Mouse (Mus musculus): ENCODE measurements around the gene Fpr3. TPM values are rescaled to one million over a fixed set of nuclear protein-coding genes. Genes with fewer than 3 reads are reported as not detected.
"Not testable (repeated sequence)": the region's sequence is repeated elsewhere in the genome, so short reads cannot be mapped to it uniquely, and the experiment has no call there.

The Fpr3 gene
- polyA plus RNA-seq (2015; fragmentation: Nextera tagmentation; extraction: Ambion mirVana): not detected in 2 replicates

DNA sequence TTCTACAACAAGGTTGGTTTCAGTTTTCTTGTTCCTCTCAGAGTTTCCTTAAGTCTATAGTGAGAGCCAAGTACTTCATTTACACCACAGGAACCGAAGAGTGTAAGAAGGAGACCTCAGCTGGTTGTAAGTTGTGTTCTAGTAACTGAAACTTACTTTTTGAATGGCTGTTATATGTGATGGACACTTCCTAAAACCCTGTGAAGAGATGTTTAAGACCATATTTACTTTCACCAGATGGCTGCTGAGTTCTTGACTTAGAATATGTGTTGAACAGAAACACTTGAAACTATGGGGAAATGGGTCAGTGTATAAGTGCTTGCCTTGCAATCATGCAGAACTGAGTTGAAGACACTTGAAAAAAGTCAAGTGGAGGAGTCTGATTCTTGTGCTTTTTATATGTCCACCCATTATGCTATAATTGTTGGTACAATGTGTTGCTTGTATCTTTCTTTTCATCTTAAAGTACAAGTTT lies at the start of gene Fpr3, which contains the start of gene Fpr2:
Fpr3 (plus strand) TSS at position 79 of the 475 bp plus-strand sequence.
Fpr2 (plus strand) TSS at position 51 of the 475 bp plus-strand sequence.
- Histone ChIP-seq H3K36me3 (no peaks in the 10 kb centered on the region), H3K4me1 (replicated peaks) (no peaks in the 10 kb centered on the region), H3K9ac (replicated peaks) (no peak within 1 kb of the TSS), H3K4me3 (replicated peaks) (no peak within 1 kb of the TSS), H3K27ac (no peak within 1 kb of the TSS), H3K4me2 (replicated peaks) (no peak within 1 kb of the TSS), H3K9me3 (no peaks in the 10 kb centered on the region), H3K27me3 (no peaks in the 10 kb centered on the region)
- 62% methylated on average over 1 of the region's 1 CpGs for WGBS
- no peak for ATAC-seq

DNA sequence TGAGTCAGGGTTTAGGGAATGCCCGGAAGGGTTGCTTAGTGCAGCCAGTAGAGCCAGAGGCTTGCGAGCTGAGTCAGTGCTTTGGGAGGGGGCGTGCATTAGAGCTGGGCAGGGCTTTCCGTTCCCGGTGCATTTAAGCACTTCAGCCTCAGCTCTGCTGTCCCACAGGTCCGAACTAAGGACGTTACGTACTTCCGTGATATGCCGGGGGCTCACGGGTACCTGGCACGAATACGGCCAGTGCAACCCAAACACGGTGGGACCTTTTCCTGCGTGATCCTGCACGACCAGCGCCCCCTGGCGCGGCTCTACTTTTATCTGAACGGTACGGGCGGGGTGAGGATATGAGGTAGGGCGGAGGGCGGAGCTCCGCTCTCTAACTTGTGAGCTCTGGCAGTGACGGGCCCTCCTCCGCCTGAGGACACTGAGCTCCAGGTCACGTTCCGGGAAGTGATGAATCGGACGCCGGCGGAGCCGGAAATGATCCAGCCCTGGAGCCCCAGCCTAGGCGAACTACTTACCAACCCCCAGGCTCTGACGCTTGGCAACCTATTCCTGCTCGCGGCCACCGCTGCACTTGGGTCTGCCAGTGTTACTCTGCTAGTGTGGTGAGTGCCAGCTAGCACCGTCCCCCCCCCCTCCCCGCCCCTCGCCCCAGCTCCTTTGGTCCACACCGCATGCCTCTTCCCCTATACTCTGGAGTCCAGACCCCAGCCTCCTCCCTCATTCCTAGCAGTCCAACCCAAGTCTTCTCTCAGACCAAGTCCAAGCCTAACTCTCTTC lies 49.5 kb upstream of the Fpr3 start:
- 1% methylated on average over 43 of the region's 43 CpGs for WGBS
- peaks cover 62% of the 10 kb centered on the region for H3K4me1 ChIP-seq (replicated peaks)

DNA sequence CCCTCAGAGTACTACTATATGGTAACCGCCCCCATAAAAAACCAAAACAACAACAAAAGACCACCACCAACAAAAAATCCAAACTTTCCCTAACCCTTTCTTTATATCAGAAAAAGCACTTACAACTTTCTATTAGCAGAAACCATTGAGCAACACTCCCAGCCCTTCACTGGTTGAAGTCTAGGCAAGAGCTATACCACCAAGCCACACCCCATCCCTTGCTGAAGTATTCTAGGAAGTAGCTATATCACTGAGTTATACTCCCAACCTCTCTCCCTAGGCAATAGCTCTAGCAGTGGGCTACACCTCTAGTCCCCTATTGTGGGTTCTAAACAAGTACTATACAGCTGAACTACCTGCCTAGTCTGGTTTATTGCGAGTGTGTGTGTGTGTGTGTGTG lies 48.4 kb upstream of the Fpr3 start:
- Histone ChIP-seq H3K9me3 (no peaks in the 10 kb centered on the region), H3K4me2 (replicated peaks) (no peak overlapping the region; the same call in 1 of the 2 replicates), H3K27ac (no peak overlapping the region), H3K9ac (replicated peaks) (no peak overlapping the region), H3K27me3 (no peaks in the 10 kb centered on the region), H3K4me1 (replicated peaks) (peaks cover 51% of the 10 kb centered on the region), H3K36me3 (peaks cover 35% of the 10 kb centered on the region), H3K4me3 (replicated peaks) (peak overlapping the region; percentile 46; the same call in 1 of the 2 replicates)
- no peak for ATAC-seq
- 99% methylated on average over 2 of the region's 2 CpGs for WGBS

More for the DNA sequence above, 49.5 kb upstream of the Fpr3 start:
- no peaks in the 10 kb centered on the region for H3K27me3 ChIP-seq
- H3K9me3 ChIP-seq: no peaks in the 10 kb centered on the region
- peaks cover 41% of the 10 kb centered on the region for H3K36me3 ChIP-seq
- H3K4me2 ChIP-seq (replicated peaks): peak overlapping the region; percentile 70
- H3K4me3 ChIP-seq (replicated peaks): peak overlapping the region; percentile 46
- H3K27ac ChIP-seq: peak overlapping the region; percentile 85
- peak overlapping the region; percentile 67 for H3K9ac ChIP-seq (replicated peaks)
- ATAC-seq: peak; percentile 98

DNA sequence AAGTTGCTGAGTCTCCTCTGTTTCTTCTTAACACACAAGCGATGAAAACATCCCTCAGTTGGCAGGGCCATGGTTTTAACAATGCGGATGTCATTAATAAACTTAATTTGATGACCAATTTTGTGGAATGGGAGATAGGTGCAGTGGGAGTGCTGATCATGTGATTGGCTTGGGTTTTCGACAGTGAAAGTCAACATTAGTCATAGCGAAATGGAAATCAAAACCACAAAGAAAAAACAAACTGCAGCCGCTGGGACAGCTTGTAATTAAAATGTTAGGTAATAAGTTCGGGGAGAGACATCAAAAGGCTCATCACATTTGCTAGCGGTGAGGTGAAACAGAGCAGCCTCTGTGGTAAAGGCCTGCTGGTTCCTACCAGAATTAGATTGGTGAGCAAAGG lies 46.9 kb upstream of the Fpr3 start:
- peaks cover 39% of the 10 kb centered on the region for H3K4me1 ChIP-seq (replicated peaks)
- WGBS: 94% methylated on average over 7 of the region's 7 CpGs
- no peak overlapping the region for H3K27ac ChIP-seq
- H3K4me2 ChIP-seq (replicated peaks): no peak overlapping the region
- peaks cover 28% of the 10 kb centered on the region for H3K36me3 ChIP-seq
- ATAC-seq: no peak
- H3K4me3 ChIP-seq (replicated peaks): no peak overlapping the region
- H3K27me3 ChIP-seq: no peaks in the 10 kb centered on the region
- no peak overlapping the region for H3K9ac ChIP-seq (replicated peaks)
- no peaks in the 10 kb centered on the region for H3K9me3 ChIP-seq

DNA sequence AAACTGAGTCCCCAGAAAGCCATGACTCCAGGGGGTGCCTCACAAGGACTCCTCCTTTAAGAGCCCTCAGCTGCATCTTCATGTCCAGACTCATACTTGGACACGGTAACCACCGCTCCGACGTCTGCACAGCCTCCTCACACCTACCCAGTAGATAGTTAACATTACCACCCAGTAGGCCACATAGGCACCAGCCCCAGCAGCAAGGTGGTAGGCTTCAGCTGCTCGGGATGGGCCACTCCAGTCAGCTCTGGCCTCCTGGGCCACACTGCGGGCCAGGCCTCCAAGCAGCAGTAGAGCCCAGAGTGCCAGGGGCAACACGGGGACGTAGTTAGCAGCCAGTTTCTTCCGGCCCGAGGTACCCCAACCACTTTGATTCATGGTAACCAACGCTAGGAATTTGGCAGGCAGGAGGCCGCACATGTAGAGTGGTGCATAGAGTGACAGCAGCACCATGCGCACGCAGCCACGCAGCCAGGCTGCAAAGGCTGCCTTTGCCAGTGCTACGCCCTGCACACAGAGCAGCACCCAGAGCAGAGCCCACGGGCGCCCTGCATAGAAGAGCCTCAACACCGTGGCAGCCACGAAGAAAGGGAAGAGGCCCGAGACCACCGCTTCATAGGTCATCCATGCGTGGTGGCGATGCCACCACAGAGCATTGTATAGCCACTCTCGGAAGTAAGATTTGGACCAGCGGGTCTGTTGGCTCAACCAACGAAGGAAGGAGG lies 44.0 kb upstream of the Fpr3 start:
- WGBS: 81% methylated on average over 27 of the region's 27 CpGs
- peak; percentile 62 for ATAC-seq

DNA sequence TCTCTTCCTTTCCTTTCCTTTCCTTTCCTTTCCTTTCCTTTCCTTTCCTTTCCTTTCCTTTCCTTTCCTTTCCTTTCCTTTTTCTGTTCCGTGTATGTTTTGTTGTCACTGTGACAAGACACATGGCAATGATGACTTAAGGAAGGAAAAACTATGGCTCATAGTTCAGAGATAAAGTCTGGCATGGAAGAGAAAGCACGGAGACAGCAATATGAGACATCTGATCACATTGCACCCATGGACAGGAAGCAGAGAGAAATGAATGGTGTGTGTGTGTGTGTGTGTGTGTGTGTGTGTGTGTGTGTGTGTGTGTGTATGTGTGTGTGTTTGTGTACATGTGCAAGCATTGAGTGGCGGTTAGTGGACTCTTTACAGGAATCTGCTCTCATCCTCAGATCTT lies 43.0 kb upstream of the Fpr3 start:
- 89% methylated on average over 3 of the region's 3 CpGs for WGBS
- not testable (repeated sequence) for H3K27me3 ChIP-seq; H3K4me2 ChIP-seq (replicated peaks); ATAC-seq; H3K4me1 ChIP-seq (replicated peaks); H3K9ac ChIP-seq (replicated peaks); H3K9me3 ChIP-seq; H3K4me3 ChIP-seq (replicated peaks); H3K27ac ChIP-seq
- H3K36me3 ChIP-seq: peaks cover 15% of the 10 kb centered on the region; the same call in 1 of the 2 replicates

More for the DNA sequence above, 44.0 kb upstream of the Fpr3 start:
- Histone ChIP-seq H3K9ac (replicated peaks) (no peak overlapping the region), H3K27ac (no peak overlapping the region), H3K4me1 (replicated peaks) (peaks cover 10% of the 10 kb centered on the region), H3K27me3 (no peaks in the 10 kb centered on the region), H3K4me2 (replicated peaks) (no peak overlapping the region), H3K36me3 (peaks cover 18% of the 10 kb centered on the region), H3K9me3 (no peaks in the 10 kb centered on the region), H3K4me3 (replicated peaks) (no peak overlapping the region)

DNA sequence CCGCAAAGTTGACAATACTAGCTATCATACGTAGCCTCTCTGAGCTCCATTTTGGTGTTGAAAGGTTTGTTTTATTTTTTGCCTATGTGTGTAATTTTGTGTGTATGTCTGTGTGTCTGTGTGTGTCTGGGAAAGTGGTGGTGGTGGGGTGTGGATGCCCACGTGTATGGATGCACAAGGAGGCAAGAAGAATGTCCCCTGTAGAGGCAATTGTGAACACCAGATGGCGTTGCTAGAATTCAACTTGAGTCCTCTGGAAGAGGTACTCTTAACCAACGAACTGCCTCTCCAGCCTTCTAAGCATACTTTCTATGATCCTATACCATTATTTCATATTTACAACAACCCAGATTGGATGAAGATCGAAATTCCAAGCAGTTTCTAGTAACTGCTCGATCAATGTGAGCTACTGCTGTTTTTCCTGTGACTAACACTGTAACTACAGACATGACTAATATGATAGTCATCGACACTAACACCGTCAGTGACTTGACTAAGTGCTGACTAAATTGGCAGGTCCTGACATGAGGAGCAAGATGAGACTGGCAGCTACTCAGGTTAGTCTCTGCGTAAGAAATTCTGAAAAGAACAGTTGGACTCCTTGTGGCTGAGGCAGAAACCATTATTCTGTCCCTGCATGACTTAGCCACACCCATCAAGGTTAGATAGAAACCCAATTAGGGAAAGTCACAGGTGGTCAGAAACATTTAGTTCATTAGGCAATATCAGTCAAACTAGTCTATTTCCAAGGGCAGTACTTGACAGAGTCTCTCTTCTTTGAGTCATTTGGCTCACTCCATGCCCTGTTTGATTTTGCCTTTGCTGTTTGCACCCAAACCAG lies 42.2 kb upstream of the Fpr3 start:
- no peak overlapping the region for H3K4me3 ChIP-seq (replicated peaks)
- peaks cover 8% of the 10 kb centered on the region; the same call in 1 of the 2 replicates for H3K36me3 ChIP-seq
- no peaks in the 10 kb centered on the region for H3K9me3 ChIP-seq
- H3K27me3 ChIP-seq: peaks cover 11% of the 10 kb centered on the region; the same call in 1 of the 2 replicates
- no peak overlapping the region for H3K27ac ChIP-seq
- no peak overlapping the region for H3K4me2 ChIP-seq (replicated peaks)
- H3K4me1 ChIP-seq (replicated peaks): 0 out of 2 replicates have a peak, but pooled peaks cover 2% of the 10 kb centered on the region
- no peak overlapping the region for H3K9ac ChIP-seq (replicated peaks)
- ATAC-seq: no peak
- WGBS: 73% methylated on average over 10 of the region's 10 CpGs

DNA sequence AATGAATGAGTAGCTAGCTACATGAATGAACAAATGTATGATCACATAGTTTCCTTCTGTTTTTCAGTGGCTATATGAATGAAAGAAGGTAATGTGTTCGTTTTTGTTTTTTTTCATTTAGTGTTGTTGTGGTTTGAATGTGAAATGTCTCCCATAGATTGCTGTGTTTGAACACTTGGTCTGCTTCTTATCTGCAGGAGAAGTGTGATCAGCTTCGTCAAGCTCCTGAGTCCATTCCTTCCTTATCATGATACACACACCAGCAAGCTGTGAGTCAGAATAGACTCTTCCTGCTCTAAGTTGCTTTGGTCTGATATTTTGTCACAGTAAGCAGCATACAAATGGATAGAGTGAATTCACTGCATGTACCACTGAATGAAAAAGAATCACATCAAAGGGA lies 38.7 kb upstream of the Fpr3 start:
- Histone ChIP-seq H3K9ac (replicated peaks) (no peak overlapping the region), H3K4me2 (replicated peaks) (no peak overlapping the region), H3K4me3 (replicated peaks) (no peak overlapping the region), H3K9me3 (no peaks in the 10 kb centered on the region), H3K27ac (no peak overlapping the region), H3K36me3 (no peaks in the 10 kb centered on the region), H3K27me3 (peaks cover 12% of the 10 kb centered on the region; the same call in 1 of the 2 replicates), H3K4me1 (replicated peaks) (0 out of 2 replicates have a peak, but pooled peaks cover 3% of the 10 kb centered on the region)
- WGBS: 70% methylated on average over 2 of the region's 2 CpGs
- no peak for ATAC-seq

DNA sequence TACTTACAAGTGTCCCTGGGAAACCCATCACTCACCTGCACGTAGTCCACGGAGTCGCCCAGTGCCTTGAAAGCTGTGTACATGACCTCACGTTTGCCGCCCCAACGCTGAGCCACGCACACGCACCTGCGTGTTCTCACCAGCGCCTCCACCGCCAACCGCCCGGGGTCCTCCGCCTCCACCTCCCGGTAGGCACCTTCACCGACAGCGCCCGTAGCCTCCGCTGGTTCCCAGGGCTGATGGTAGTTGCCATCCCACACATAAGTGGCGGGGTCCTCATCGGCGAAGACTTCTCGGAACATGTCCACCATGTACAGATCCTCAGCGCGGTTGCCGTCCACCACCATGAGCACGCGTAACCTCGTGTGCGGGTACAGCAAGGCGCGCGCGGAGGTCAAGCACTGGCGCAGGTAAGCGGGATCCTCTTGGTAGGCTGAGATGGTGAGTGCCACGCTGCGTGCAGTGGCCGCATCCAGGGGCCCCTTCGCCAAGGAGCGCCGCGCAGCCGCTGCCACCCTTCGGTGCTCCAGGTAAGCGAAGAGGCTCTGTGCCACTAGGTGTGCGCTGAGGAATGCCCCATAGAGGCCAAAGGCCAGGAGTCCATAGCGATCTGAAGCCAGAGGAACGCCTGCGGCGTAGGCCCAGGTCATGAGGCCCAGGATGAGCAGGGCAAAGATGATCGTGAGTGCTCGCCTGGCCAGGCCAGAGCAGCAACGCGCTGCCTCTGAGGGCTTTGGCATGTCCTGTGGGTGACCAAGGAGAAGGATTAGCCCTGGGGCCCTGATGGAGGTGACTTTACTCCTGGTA lies 37.5 kb upstream of the Fpr3 start:
- H3K9me3 ChIP-seq: no peaks in the 10 kb centered on the region
- peaks cover 12% of the 10 kb centered on the region; the same call in 1 of the 2 replicates for H3K27me3 ChIP-seq
- H3K4me1 ChIP-seq (replicated peaks): 0 out of 2 replicates have a peak, but pooled peaks cover 3% of the 10 kb centered on the region
- no peak overlapping the region for H3K9ac ChIP-seq (replicated peaks)
- H3K4me2 ChIP-seq (replicated peaks): peak overlapping the region; percentile 45
- H3K4me3 ChIP-seq (replicated peaks): peak overlapping the region; percentile 20
- ATAC-seq: peak; percentile 51
- 19% methylated on average over 55 of the region's 55 CpGs for WGBS
- H3K36me3 ChIP-seq: no peaks in the 10 kb centered on the region
- no peak overlapping the region for H3K27ac ChIP-seq

DNA sequence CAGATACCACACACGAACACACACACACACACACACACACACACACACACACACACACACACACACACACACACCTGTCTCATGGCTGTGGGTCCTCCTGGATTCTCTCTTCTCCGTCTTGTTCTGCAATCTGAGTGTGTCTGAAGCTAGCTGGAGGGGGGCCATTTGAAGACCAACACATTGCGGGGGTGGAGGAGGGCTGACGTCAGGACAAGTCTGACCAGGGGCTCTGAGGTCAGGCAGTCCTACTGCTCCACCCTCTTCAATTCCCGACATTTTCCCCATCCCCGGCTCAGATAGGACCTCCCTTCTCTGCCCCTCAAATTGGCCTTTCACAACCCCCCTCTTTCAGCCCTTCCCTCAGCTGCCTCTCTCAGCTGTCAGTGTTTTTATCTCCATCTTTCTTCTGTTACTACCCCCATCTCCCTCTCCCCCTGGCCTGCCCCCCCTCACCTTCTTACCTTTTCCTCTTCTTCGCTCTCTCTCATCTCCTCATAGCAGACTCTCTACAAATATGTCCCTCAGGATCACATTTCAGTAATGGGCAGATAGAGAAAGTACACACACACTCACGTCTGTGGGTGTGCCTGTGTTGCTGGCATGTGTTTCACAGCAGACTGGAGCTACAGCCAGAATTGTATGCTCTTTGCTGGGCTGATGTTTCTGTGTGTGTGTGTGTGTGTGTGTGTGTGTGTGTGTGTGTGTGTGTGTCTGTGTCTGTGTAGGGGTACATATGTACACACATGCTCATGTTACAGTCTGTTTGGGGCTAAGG lies 32.4 kb upstream of the Fpr3 start, which contains the start of gene Has1:
Has1 (minus strand) TSS at position 142 of the 775 bp plus-strand sequence.
- Histone ChIP-seq H3K4me1 (replicated peaks) (0 out of 2 replicates have a peak, but pooled peaks cover 2% of the 10 kb centered on the region), H3K9ac (replicated peaks) (no peak within 1 kb of the TSS), H3K27ac (no peak within 1 kb of the TSS), H3K36me3 (no peaks in the 10 kb centered on the region), H3K4me3 (replicated peaks) (no peak within 1 kb of the TSS), H3K4me2 (replicated peaks) (no peak within 1 kb of the TSS), H3K9me3 (no peaks in the 10 kb centered on the region), H3K27me3 (peaks cover 3% of the 10 kb centered on the region; the same call in 1 of the 2 replicates)
- peak; percentile 34; the same call in 1 of the 2 replicates for ATAC-seq
- WGBS: 71% methylated on average over 8 of the region's 8 CpGs
